In genomic region chr10:19601502-19601901, GRCm38 (mm10) we compare ENCODE assay signal across 13 mouse cellular contexts. TPM values are rescaled to one million over a fixed set of nuclear protein-coding genes. Genes with fewer than 3 reads are reported as not detected.
DNase-seq lines count a peak whose midpoint lies in the region; ATAC-seq and TF ChIP-seq lines count a peak whose summit lies in the region.
"Not testable (repeated sequence)": the region's sequence is repeated elsewhere in the genome, so short reads cannot be mapped to it uniquely, and the experiment has no call there.
"Had no signal": no experiment of that assay in that cellular context is flagged by ENCODE, and none has a peak within 500 bp of the region (broad histone marks: within the 10 kb centered on the region; RNA-seq: fewer than 3 reads in every experiment).

No protein-coding gene starts in this region.

- not testable (repeated sequence) for ATAC-seq in intestine, postnatal 0 days
- ATAC-seq in monocyte, adult 5-6 weeks (replicated peaks; ENCODE audit: insufficient number of reproducible peaks, low FRiP score, low TSS enrichment, poor library complexity, severe bottlenecking) = peak; percentile 36; the same call in 1 of the 2 replicates

- peak; percentile 62 for DNase-seq in MEL (ENCODE audit: low read depth, low spot score)
- DNase-seq in c-Kit-positive CD71-positive TER-119-positive erythroid progenitor cells, embryonic 14.5 days (ENCODE audit: low spot score) = peak; percentile 41
- DNase-seq in gastrocnemius, adult 18-20 months (ENCODE audit: low spot score) = peak; percentile 41
- peak; percentile 60 for DNase-seq in liver
- peak; percentile 75 for DNase-seq in testis, postnatal 10 days (ENCODE audit: low spot score)

- H3K4me1 ChIP-seq in MEL (ENCODE audit: control insufficient read depth in 1 of 2, insufficient read depth in 2 of 2, low read length in 2 of 2); intestine, postnatal 0 days (replicated peaks; ENCODE audit: control insufficient read depth, insufficient read depth, low read length): not testable (repeated sequence)

- peak; percentile 61 to 69 (median 62) for TF ChIP-seq CTCF in MEL (IDR thresholded peaks at IDR 0.05 in 2 of 3, conservative IDR thresholded peaks at IDR 0.05 in 1 of 3; ENCODE audit: control insufficient read depth in 1 of 3, insufficient read depth in 1 of 3, low read depth in 2 of 3, low read length in 3 of 3, poor library complexity in 1 of 3, severe bottlenecking in 1 of 3)
- peak; percentile 78 for TF ChIP-seq CTCF in intestine, postnatal 0 days (IDR thresholded peaks at IDR 0.05; ENCODE audit: low read depth)

- TF ChIP-seq EP300 in MEL (IDR thresholded peaks at IDR 0.05; ENCODE audit: low read depth in 1 of 2, low read length in 2 of 2) = not testable (repeated sequence)

- H3K4me3 ChIP-seq in MEL (ENCODE audit: control insufficient read depth in 1 of 2, insufficient read depth in 1 of 2, low read depth in 2 of 2, low read length in 2 of 2); intestine, postnatal 0 days (ENCODE audit: low read depth, low read length): not testable (repeated sequence)

- H3K9ac ChIP-seq in MEL (ENCODE audit: control insufficient read depth, low read depth, low read length, poor library complexity, severe bottlenecking); intestine, postnatal 0 days (ENCODE audit: low read depth, low read length): not testable (repeated sequence)

- TF ChIP-seq POLR2A in MEL (IDR thresholded peaks at IDR 0.05; ENCODE audit: control insufficient read depth in 1 of 2, insufficient read depth in 1 of 2, low read depth in 1 of 2, low read length in 2 of 2, poor library complexity in 1 of 2) = not testable (repeated sequence)

- H3K27me3 ChIP-seq in MEL (ENCODE audit: control insufficient read depth in 1 of 2, insufficient read depth in 2 of 2, low read length in 2 of 2); intestine, postnatal 0 days (replicated peaks; ENCODE audit: control insufficient read depth, insufficient read depth, low read length): not testable (repeated sequence)

- not testable (repeated sequence) for H3K79me2 ChIP-seq in MEL (ENCODE audit: control insufficient read depth, insufficient read depth, low read length, poor library complexity)

- H3K27ac ChIP-seq in MEL (ENCODE audit: control insufficient read depth, low read depth, low read length); intestine, postnatal 0 days (ENCODE audit: low read depth, low read length): not testable (repeated sequence)

- H3K4me2 ChIP-seq in intestine, postnatal 0 days (replicated peaks; ENCODE audit: low read depth) = not testable (repeated sequence)

- peak; percentile 33 for TF ChIP-seq RAD21 in MEL (IDR thresholded peaks at IDR 0.05; ENCODE audit: low read depth, low read length)

- H3K36me3 ChIP-seq in MEL (ENCODE audit: control insufficient read depth in 1 of 2, insufficient read depth in 2 of 2, low read length in 2 of 2) = peaks cover 0 to 13% of the 10 kb centered on the region in 2 experiments; a peak in 2 of 4 replicates
- peaks cover 71% of the 10 kb centered on the region for H3K36me3 ChIP-seq in intestine, postnatal 0 days (ENCODE audit: control insufficient read depth, insufficient read depth)

- H3K9me3 ChIP-seq in MEL (replicated peaks; ENCODE audit: insufficient read depth, low read length); intestine, postnatal 0 days (ENCODE audit: control insufficient read depth): not testable (repeated sequence)

- WGBS in intestine, postnatal 0 days = 20% methylated on average over 1 of the region's 1 CpGs

TF ChIP-seq in MEL, 35 proteins besides CTCF, POLR2A, EP300 and RAD21:
- TF ChIP-seq SMC3 (IDR thresholded peaks at IDR 0.05; ENCODE audit: low read depth, low read length) (peak; percentile 46), ZC3H11A (IDR thresholded peaks at IDR 0.05; ENCODE audit: low read depth, low read length) (0 out of 2 replicates have a peak, but pooled peaks have one; percentile 3)

RNA-seq across cellular contexts. Expression of gene Ifngr1, which starts 9.8 kb away (rescaled TPM):
- total RNA-seq in MEL (2012; rRNA removed) = 15.4 and 19.8 TPM in 2 replicates
- polyA plus RNA-seq in MEL (2012; ENCODE audit: insufficient read depth in 1 of 2, insufficient read length in 2 of 2, low read depth in 1 of 2, low replicate concordance in 2 of 2, missing spikeins in 1 of 2) = 10 to 100 TPM in 1 of 2 experiments, not detected in 1; 18.6 TPM
- total RNA-seq in gastrocnemius, adult 18-20 months (2021) = 10 to 100 TPM; 24.2 to 25.6 TPM
- 90.1 and 91.0 TPM in 2 replicates for polyA plus RNA-seq in intestine, postnatal 0 days (2015; fragmentation: Nextera tagmentation; extraction: Ambion mirVana)
- total RNA-seq in monocyte, adult 5-6 weeks (2017) = 1,014 to 1,366 TPM (median 1,192 TPM) in 3 replicates

RNA-seq across cellular contexts. Expression of gene Il22ra2, which starts 20.3 kb away (rescaled TPM):
- not detected in 2 replicates for total RNA-seq in MEL (2012; rRNA removed)
- polyA plus RNA-seq in MEL (2012; ENCODE audit: insufficient read depth in 1 of 2, insufficient read length in 2 of 2, low read depth in 1 of 2, low replicate concordance in 2 of 2, missing spikeins in 1 of 2) = not detected
- not detected for total RNA-seq in gastrocnemius, adult 18-20 months (2021)
- polyA plus RNA-seq in intestine, postnatal 0 days (2015; fragmentation: Nextera tagmentation; extraction: Ambion mirVana) = 0.12 and 0.18 TPM in 2 replicates
- 1.0 to 1.4 TPM in 2 of 3 replicates, not detected in the other for total RNA-seq in monocyte, adult 5-6 weeks (2017)
- total RNA-seq: adrenal gland, adult 8-10 months; gastrocnemius, postnatal 4 days; left cerebral cortex, postnatal 14 days had no signal
- polyA plus RNA-seq: forebrain, embryonic 10.5 days; hindbrain, embryonic 12.5 days; myocyte had no signal

Comparison
In these comparisons a context has a peak if more than half of its experiments do, and no peak if none do; other contexts are left out.
1. RNA of gene Ifngr1, which starts 9.8 kb away (total RNA-seq): 1,014 to 1,366 TPM in monocyte, adult 5-6 weeks; 24.2 to 25.6 TPM in gastrocnemius, adult 18-20 months and 15.4 to 19.8 TPM in MEL; every median in the first group is over 10 times any median in the second.
2. Peak in every context shown above with its lines, with median percentiles within 50 percentile points of each other: DNase-seq.